24 mouse cellular contexts compared by ENCODE assay signal in the genomic region with DNA sequence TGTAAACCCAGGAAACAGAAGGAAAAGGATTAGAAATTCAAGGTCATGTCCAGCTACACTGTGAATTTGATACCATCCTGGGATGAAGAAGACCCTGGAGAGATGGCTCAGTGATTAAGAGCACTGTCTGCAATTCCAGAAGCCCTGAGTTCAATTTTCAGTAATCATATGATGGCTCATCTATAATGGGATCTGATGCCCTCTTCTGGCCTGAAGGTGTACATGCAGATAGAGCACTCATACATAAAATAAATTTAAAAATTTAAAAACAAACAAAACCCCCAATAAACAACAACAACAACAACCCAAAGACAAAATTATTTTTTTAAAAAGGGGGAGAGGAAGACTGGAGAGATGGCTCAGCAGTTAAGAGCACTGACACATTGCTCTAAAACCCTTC. TPM values are rescaled to one million over a fixed set of nuclear protein-coding genes. Genes with fewer than 3 reads are reported as not detected.
DNase-seq lines count a peak whose midpoint lies in the region; ATAC-seq and TF ChIP-seq lines count a peak whose summit lies in the region.
"Had no signal": no experiment of that assay in that cellular context is flagged by ENCODE, and none has a peak within 500 bp of the region (broad histone marks: within the 10 kb centered on the region; RNA-seq: fewer than 3 reads in every experiment).

No protein-coding gene starts in this region.

- no peaks in the 10 kb centered on the region for H3K4me1 ChIP-seq in heart, adult 2 months (ENCODE audit: control insufficient read depth, insufficient read depth, low read length)
- no peaks in the 10 kb centered on the region for H3K4me1 ChIP-seq in midbrain, postnatal 0 days (ENCODE audit: insufficient read depth, low read length)
- H3K4me1 ChIP-seq in midbrain, embryonic 10.5 days: no peaks in the 10 kb centered on the region; the same call in 1 of the 2 replicates
- H3K4me1 ChIP-seq in stomach, postnatal 0 days (replicated peaks; ENCODE audit: control insufficient read depth, insufficient read depth): no peaks in the 10 kb centered on the region
- H3K4me1 ChIP-seq: forebrain, embryonic 12.5 days; heart, embryonic 10.5 days; hindbrain, embryonic 13.5 days; midbrain, embryonic 12.5 days; neural tube, embryonic 13.5 days had no signal

- H3K4me3 ChIP-seq in heart, adult 2 months: no peak overlapping the region
- H3K4me3 ChIP-seq in left cerebral cortex, adult 2 months: no peak overlapping the region
- no peak overlapping the region for H3K4me3 ChIP-seq in midbrain, postnatal 0 days (ENCODE audit: low read depth, low read length)
- H3K4me3 ChIP-seq in midbrain, embryonic 10.5 days: no peak overlapping the region
- no peak overlapping the region for H3K4me3 ChIP-seq in stomach, postnatal 0 days (ENCODE audit: low read depth, low read length)
- H3K4me3 ChIP-seq: forebrain, embryonic 12.5 days; heart, embryonic 10.5 days; hindbrain, embryonic 13.5 days; midbrain, embryonic 12.5 days; neural tube, embryonic 13.5 days had no signal

- no peaks in the 10 kb centered on the region for H3K27me3 ChIP-seq in heart, adult 2 months (ENCODE audit: control insufficient read depth, insufficient read depth, low read length)
- no peaks in the 10 kb centered on the region for H3K27me3 ChIP-seq in midbrain, postnatal 0 days (ENCODE audit: insufficient read depth, low read length)
- H3K27me3 ChIP-seq in midbrain, embryonic 10.5 days (ENCODE audit: low read depth, poor library complexity, severe bottlenecking): no peaks in the 10 kb centered on the region
- no peaks in the 10 kb centered on the region for H3K27me3 ChIP-seq in stomach, postnatal 0 days (ENCODE audit: control insufficient read depth, insufficient read depth, low read length)
- H3K27me3 ChIP-seq: forebrain, embryonic 12.5 days; hindbrain, embryonic 13.5 days; midbrain, embryonic 12.5 days; neural tube, embryonic 13.5 days had no signal

- TF ChIP-seq CTCF in heart, adult 2 months (IDR thresholded peaks at IDR 0.05): peak; percentile 79
- TF ChIP-seq CTCF in left cerebral cortex, adult 2 months (IDR thresholded peaks at IDR 0.05): peak; percentile 52
- peak; percentile 58 for TF ChIP-seq CTCF in midbrain, postnatal 0 days (IDR thresholded peaks at IDR 0.05)
- peak; percentile 65 for TF ChIP-seq CTCF in stomach, postnatal 0 days (IDR thresholded peaks at IDR 0.05; ENCODE audit: low read depth)

- intact Hi-C loops in heart, adult 2 months (cut with DNase I): no loop called here
- intact Hi-C loops in left cerebral cortex, adult 2 months (cut with DNase I): loop anchor here (1.0 to 5.0 kb wide), 2 partner anchors 55 to 207 kb away; no protein-coding TSS in a partner anchor
- intact Hi-C loops in left cerebral cortex, postnatal 36 days (cut with DNase I): no loop called here

- 0 out of 2 replicates have a peak, but pooled peaks cover 3% of the 10 kb centered on the region for H3K9me3 ChIP-seq in midbrain, postnatal 0 days (ENCODE audit: low read length)
- H3K9me3 ChIP-seq in midbrain, embryonic 10.5 days (replicated peaks): peaks cover 3% of the 10 kb centered on the region; the same call in 1 of the 2 replicates
- no peaks in the 10 kb centered on the region for H3K9me3 ChIP-seq in stomach, postnatal 0 days (ENCODE audit: control insufficient read depth, low read length)
- H3K9me3 ChIP-seq: forebrain, embryonic 12.5 days; heart, embryonic 10.5 days; hindbrain, embryonic 13.5 days; midbrain, embryonic 12.5 days had no signal

- no peak for ATAC-seq in midbrain, postnatal 0 days (ENCODE audit: low FRiP score)
- no peak for ATAC-seq in stomach, postnatal 0 days (ENCODE audit: low FRiP score, low TSS enrichment)

- DNase-seq in heart, adult 2 months: peak in 1 of 2 experiments; percentile 11
- DNase-seq in heart, adult 9 months (ENCODE audit: low spot score in 2 of 2): no peak
- DNase-seq in left cerebral cortex, adult 2 months (ENCODE audit: extremely low spot score in 1 of 2, low spot score in 2 of 2): no peak
- no peak for DNase-seq in left cerebral cortex, postnatal 36 days (ENCODE audit: low spot score in 2 of 2)
- DNase-seq in midbrain, postnatal 0 days (ENCODE audit: low spot score): no peak
- DNase-seq in midbrain, embryonic 10.5 days (ENCODE audit: low spot score): no peak
- DNase-seq in stomach, postnatal 0 days (ENCODE audit: low spot score): no peak
- DNase-seq in spleen, adult 18-20 months: no peak
- DNase-seq: cerebellum, adult 8-10 months; gastrocnemius, postnatal 36 days; heart, postnatal 14 days; kidney, adult 11 months; kidney, postnatal 25 days; layer of hippocampus, adult 9-11 months; right cerebral cortex, adult 18-20 months; thymus, postnatal 4 days had no signal

- no peak for TF ChIP-seq EP300 in heart, adult 2 months (IDR thresholded peaks at IDR 0.05; ENCODE audit: insufficient read depth, low read depth, low read length)
- TF ChIP-seq EP300 in stomach, postnatal 0 days (optimal IDR thresholded peaks at IDR 0.05): no peak

- H3K79me2 ChIP-seq in heart, adult 2 months (replicated peaks; ENCODE audit: control insufficient read depth, insufficient read depth, low read length): no peaks in the 10 kb centered on the region

- no peaks in the 10 kb centered on the region for H3K36me3 ChIP-seq in heart, adult 2 months (ENCODE audit: control insufficient read depth, insufficient read depth, low read length)
- H3K36me3 ChIP-seq in midbrain, postnatal 0 days (ENCODE audit: insufficient read depth, low read length): no peaks in the 10 kb centered on the region
- H3K36me3 ChIP-seq in midbrain, embryonic 10.5 days: no peaks in the 10 kb centered on the region
- no peaks in the 10 kb centered on the region for H3K36me3 ChIP-seq in stomach, postnatal 0 days (ENCODE audit: control insufficient read depth, insufficient read depth, low read length)
- H3K36me3 ChIP-seq: forebrain, embryonic 12.5 days; heart, embryonic 10.5 days; hindbrain, embryonic 13.5 days; midbrain, embryonic 12.5 days; neural tube, embryonic 13.5 days had no signal

- TF ChIP-seq POLR2A in heart, adult 2 months (IDR thresholded peaks at IDR 0.05; ENCODE audit: insufficient read depth, low read depth, low read length): no peak

- no peak overlapping the region for H3K27ac ChIP-seq in heart, adult 2 months
- H3K27ac ChIP-seq in left cerebral cortex, adult 2 months: no peak overlapping the region
- no peak overlapping the region for H3K27ac ChIP-seq in midbrain, postnatal 0 days (ENCODE audit: low read depth, low read length)
- H3K27ac ChIP-seq in midbrain, embryonic 10.5 days (replicated peaks): no peak overlapping the region
- no peak overlapping the region for H3K27ac ChIP-seq in stomach, postnatal 0 days (replicated peaks)
- H3K27ac ChIP-seq: forebrain, embryonic 12.5 days; heart, embryonic 10.5 days; hindbrain, embryonic 13.5 days; midbrain, embryonic 12.5 days; neural tube, embryonic 13.5 days had no signal

- no peak overlapping the region for H3K4me2 ChIP-seq in midbrain, postnatal 0 days (ENCODE audit: low read depth, low read length, poor library complexity, severe bottlenecking)
- H3K4me2 ChIP-seq in stomach, postnatal 0 days (replicated peaks; ENCODE audit: low read depth): no peak overlapping the region
- H3K4me2 ChIP-seq: forebrain, embryonic 12.5 days; hindbrain, embryonic 13.5 days; midbrain, embryonic 12.5 days; neural tube, embryonic 13.5 days had no signal

- H3K9ac ChIP-seq in heart, adult 2 months (ENCODE audit: low read depth, low read length): no peak overlapping the region
- no peak overlapping the region for H3K9ac ChIP-seq in midbrain, postnatal 0 days (replicated peaks; ENCODE audit: low read length, poor library complexity, severe bottlenecking)
- H3K9ac ChIP-seq in stomach, postnatal 0 days (ENCODE audit: low read length): no peak overlapping the region
- H3K9ac ChIP-seq: forebrain, embryonic 12.5 days; hindbrain, embryonic 13.5 days; midbrain, embryonic 12.5 days; neural tube, embryonic 13.5 days had no signal

RNA-seq across cellular contexts. Expression of gene Ggt6, which starts 8.4 kb away (rescaled TPM):
- total RNA-seq in heart, adult 2 months (2021): not detected
- 0.20 TPM in 1 of 2 replicates, not detected in the other for polyA plus RNA-seq in heart, adult 2 months (2012; rRNA removed)
- total RNA-seq in left cerebral cortex, adult 2 months (2021): under 1 TPM; 0.18 to 0.37 TPM
- under 1 TPM in 1 of 2 experiments, not detected in 1; 0.29 TPM for total RNA-seq in left cerebral cortex, postnatal 36 days (2021)
- 1.4 TPM in 1 of 2 replicates, not detected in the other for total RNA-seq in midbrain, postnatal 0 days (2014; rRNA removed)
- not detected in 2 replicates for polyA plus RNA-seq in midbrain, postnatal 0 days (2015; fragmentation: Nextera tagmentation; extraction: Ambion mirVana)
- polyA plus RNA-seq in midbrain, embryonic 10.5 days (2016; fragmentation: Nextera tagmentation; extraction: Ambion mirVana): not detected in 2 replicates
- 12.9 and 13.0 TPM in 2 replicates for polyA plus RNA-seq in stomach, postnatal 0 days (2015; fragmentation: Nextera tagmentation; extraction: Ambion mirVana)
- total RNA-seq: common myeloid progenitor, adult 5-6 weeks had no signal
- polyA plus RNA-seq: embryonic facial prominence, embryonic 11.5 days; forebrain, embryonic 12.5 days; heart, embryonic 10.5 days; hindbrain, embryonic 13.5 days; limb, embryonic 11.5 days; midbrain, embryonic 12.5 days; neural tube, embryonic 13.5 days had no signal

RNA-seq across cellular contexts. Expression of gene Mybbp1a, which starts 14.3 kb away (rescaled TPM):
- 10 to 100 TPM; 42.7 to 46.1 TPM for total RNA-seq in heart, adult 2 months (2021)
- polyA plus RNA-seq in heart, adult 2 months (2012; rRNA removed): 21.8 and 30.6 TPM in 2 replicates
- 10 to 100 TPM; 53.2 to 55.0 TPM for total RNA-seq in left cerebral cortex, adult 2 months (2021)
- total RNA-seq in left cerebral cortex, postnatal 36 days (2021): 10 to 100 TPM; 42.8 to 50.2 TPM
- total RNA-seq in midbrain, postnatal 0 days (2014; rRNA removed): 25.9 and 30.7 TPM in 2 replicates
- 50.0 and 50.4 TPM in 2 replicates for polyA plus RNA-seq in midbrain, postnatal 0 days (2015; fragmentation: Nextera tagmentation; extraction: Ambion mirVana)
- 192 and 236 TPM in 2 replicates for polyA plus RNA-seq in midbrain, embryonic 10.5 days (2016; fragmentation: Nextera tagmentation; extraction: Ambion mirVana)
- 52.2 and 57.6 TPM in 2 replicates for polyA plus RNA-seq in stomach, postnatal 0 days (2015; fragmentation: Nextera tagmentation; extraction: Ambion mirVana)

RNA-seq across cellular contexts. Expression of gene Smtnl2, which starts 15.4 kb away (rescaled TPM):
- 10 to 100 TPM; 13.1 to 14.3 TPM for total RNA-seq in heart, adult 2 months (2021)
- polyA plus RNA-seq in heart, adult 2 months (2012; rRNA removed): 12.7 and 18.9 TPM in 2 replicates
- total RNA-seq in left cerebral cortex, adult 2 months (2021): 1 to 10 TPM in 1 of 2 experiments, under 1 TPM in 1; 0.33 to 1.2 TPM
- 1 to 10 TPM in 1 of 2 experiments, under 1 TPM in 1; 0.68 to 1.5 TPM for total RNA-seq in left cerebral cortex, postnatal 36 days (2021)
- total RNA-seq in midbrain, postnatal 0 days (2014; rRNA removed): 18.0 and 18.6 TPM in 2 replicates
- 11.0 and 13.3 TPM in 2 replicates for polyA plus RNA-seq in midbrain, postnatal 0 days (2015; fragmentation: Nextera tagmentation; extraction: Ambion mirVana)
- polyA plus RNA-seq in midbrain, embryonic 10.5 days (2016; fragmentation: Nextera tagmentation; extraction: Ambion mirVana): 10.1 and 13.1 TPM in 2 replicates
- 25.8 and 26.9 TPM in 2 replicates for polyA plus RNA-seq in stomach, postnatal 0 days (2015; fragmentation: Nextera tagmentation; extraction: Ambion mirVana)
